Mouse (Mus musculus) midbrain, embryonic 14.5 days (tissue): Measurements from ENCODE around the gene Ifna7. TPM values are rescaled to one million over a fixed set of nuclear protein-coding genes. Genes with fewer than 3 reads are reported as not detected.

Experiments
- ATAC-seq: fragments of 200-750 bp; cut with Nextera tagmentation; 2 replicates; pipeline ENCODE4 v1.8.0; 2017; ENCODE audit warnings: moderate number of reproducible peaks, moderate library complexity; ENCODE audit not compliant: low FRiP score, low TSS enrichment
- DNase-seq: peaks from one replicate; pipeline ENCODE4 v3.0.0-alpha.2; 2015
- H3K27ac ChIP-seq: fragments of 300-500 bp; sonication (generic); replicated peaks from 2 replicates; pipeline ENCODE4 v1.5.1; 2014; ENCODE audit warnings: mild to moderate bottlenecking, low read depth, low read length, moderate library complexity
- H3K27me3 ChIP-seq: fragments of 300-500 bp; sonication (generic); 2 replicates; pipeline ENCODE4 v1.6.1; 2014; ENCODE audit warnings: low read length, control low read depth, mixed read lengths; ENCODE audit not compliant: control insufficient read depth, insufficient read depth
- H3K36me3 ChIP-seq: fragments of 300-500 bp; sonication (generic); 2 replicates; pipeline ENCODE4 v1.6.1; 2014; ENCODE audit warnings: low read length, control low read depth; ENCODE audit not compliant: control insufficient read depth, insufficient read depth
- H3K4me1 ChIP-seq: fragments of 300-500 bp; sonication (generic); 2 replicates; pipeline ENCODE4 v1.6.1; 2014; ENCODE audit warnings: mild to moderate bottlenecking, antibody characterized with exemption, low read length, control low read depth; ENCODE audit not compliant: control insufficient read depth, insufficient read depth
- H3K4me2 ChIP-seq: fragments of 300-500 bp; sonication (generic); 2 replicates; pipeline ENCODE4 v1.6.1; 2014; ENCODE audit warnings: mild to moderate bottlenecking, low read length, moderate library complexity
- H3K4me3 ChIP-seq: fragments of 300-500 bp; sonication (generic); replicated peaks from 2 replicates; pipeline ENCODE4 v1.5.1; 2014; ENCODE audit warnings: low read depth, low read length
- H3K9ac ChIP-seq: fragments of 300-500 bp; sonication (generic); replicated peaks from 2 replicates; pipeline ENCODE4 v1.6.1; 2014; ENCODE audit warnings: mild to moderate bottlenecking, low read length, moderate library complexity
- H3K9me3 ChIP-seq: fragments of 300-500 bp; sonication (generic); 2 replicates; pipeline ENCODE4 v1.6.1; 2016; ENCODE audit warnings: low read length, control low read depth, mixed read lengths; ENCODE audit not compliant: control insufficient read depth
- WGBS: fragments of 180-500 bp; shearing (Covaris S2); extraction: QIAGEN DNeasy Blood & Tissue Kit; methylation state at CpG from one replicate; pipeline ENCODE4 v1.1.7; 2014; 5-methylcytosine and 5-hydroxymethylcytosine counted together
- polyA plus RNA-seq: library from polyadenylated mRNA; unstranded; fragments of >200 nt; fragmentation: Nextera tagmentation; extraction: Ambion mirVana; gene quantifications from 2 replicates; pipeline ENCODE4 v1.2.1, GENCODE M21; 2014

The Ifna7 gene
- polyA plus RNA-seq, 1 experiment from 2014 or later: not detected

DNA sequence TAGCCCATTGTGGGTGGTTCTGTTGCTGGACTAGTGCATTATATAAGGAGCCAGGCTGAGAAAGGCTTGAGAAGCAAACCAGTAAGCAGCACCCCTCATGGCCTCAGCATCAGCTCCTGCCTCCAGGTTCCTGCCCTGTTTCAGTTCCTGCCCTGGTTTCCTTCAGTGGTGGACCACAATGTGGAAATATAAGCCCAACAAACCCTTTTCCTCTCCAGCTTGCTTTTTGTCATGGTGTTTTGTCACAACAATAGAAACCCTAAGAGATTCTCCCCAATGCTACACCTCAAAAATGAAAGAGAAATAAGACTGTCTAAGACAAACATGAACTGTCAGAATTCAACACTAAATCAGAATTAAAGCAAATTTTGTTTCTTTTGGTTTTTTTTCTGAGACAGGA lies 43.2 kb downstream of the Ifna7 start:
- ATAC-seq: no peak
- no peaks in the 10 kb centered on the region for H3K4me1 ChIP-seq

DNA sequence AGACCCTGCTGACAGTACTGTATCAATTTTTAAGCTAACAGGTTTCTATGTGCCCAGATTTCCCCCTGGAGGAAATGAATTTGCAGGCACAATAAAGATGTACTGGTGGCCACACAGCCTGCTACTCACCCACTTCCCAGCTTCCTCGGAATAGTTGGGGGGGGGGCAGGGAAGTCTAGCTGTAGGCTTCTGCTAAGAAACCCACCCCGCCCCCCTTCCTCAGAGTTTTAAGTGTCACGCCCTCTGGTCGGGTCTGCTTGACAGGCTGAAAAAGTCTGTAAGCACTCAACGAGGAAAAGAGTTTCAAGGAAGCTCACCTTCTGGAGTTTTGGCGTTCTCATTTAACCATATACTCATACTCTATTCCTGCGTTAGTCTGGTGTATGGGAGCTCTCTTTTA lies 47.3 kb downstream of the Ifna7 start:
- Histone ChIP-seq H3K27ac (no peak overlapping the region), H3K9me3 (no peaks in the 10 kb centered on the region), H3K4me1 (0 out of 2 replicates have a peak, but pooled peaks cover 3% of the 10 kb centered on the region), H3K27me3 (0 out of 2 replicates have a peak, but pooled peaks cover 3% of the 10 kb centered on the region), H3K4me2 (no peak overlapping the region), H3K4me3 (no peak overlapping the region), H3K36me3 (no peaks in the 10 kb centered on the region), H3K9ac (no peak overlapping the region)
- DNase-seq (no peak), ATAC-seq (no peak)
- 4% methylated on average over 7 of the region's 7 CpGs for WGBS

More for the DNA sequence above, 43.2 kb downstream of the Ifna7 start:
- Histone ChIP-seq H3K4me3 (no peak overlapping the region), H3K4me2 (no peak overlapping the region), H3K27me3 (no peaks in the 10 kb centered on the region), H3K9me3 (no peaks in the 10 kb centered on the region), H3K27ac (no peak overlapping the region), H3K9ac (no peak overlapping the region), H3K36me3 (no peaks in the 10 kb centered on the region)
- no peak for DNase-seq

DNA sequence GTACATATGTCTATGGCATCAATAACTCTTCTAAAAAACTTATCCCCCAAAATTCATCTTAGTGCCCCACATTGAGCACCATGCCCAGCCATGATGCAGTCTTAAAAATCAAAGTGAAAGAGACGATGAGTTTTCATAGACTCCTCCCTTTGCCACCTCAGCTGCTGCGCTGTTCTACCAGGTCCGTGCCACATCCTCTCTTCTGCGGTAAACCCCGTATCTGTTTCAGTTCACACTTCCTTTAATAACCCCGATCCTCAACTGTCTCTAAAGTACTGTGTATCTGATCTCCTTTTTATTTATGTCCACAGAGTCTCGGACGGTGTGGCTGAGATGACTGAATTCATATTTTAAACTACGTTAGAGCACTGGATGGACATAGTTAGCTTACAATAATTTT lies 48.6 kb downstream of the Ifna7 start:
- Histone ChIP-seq H3K4me1 (0 out of 2 replicates have a peak, but pooled peaks cover 6% of the 10 kb centered on the region), H3K27ac (no peak overlapping the region), H3K9ac (no peak overlapping the region), H3K27me3 (0 out of 2 replicates have a peak, but pooled peaks cover 3% of the 10 kb centered on the region), H3K4me3 (no peak overlapping the region), H3K4me2 (no peak overlapping the region), H3K36me3 (no peaks in the 10 kb centered on the region), H3K9me3 (no peaks in the 10 kb centered on the region)
- no peak for DNase-seq
- WGBS: 73% methylated on average over 9 of the region's 9 CpGs
- ATAC-seq: no peak

DNA sequence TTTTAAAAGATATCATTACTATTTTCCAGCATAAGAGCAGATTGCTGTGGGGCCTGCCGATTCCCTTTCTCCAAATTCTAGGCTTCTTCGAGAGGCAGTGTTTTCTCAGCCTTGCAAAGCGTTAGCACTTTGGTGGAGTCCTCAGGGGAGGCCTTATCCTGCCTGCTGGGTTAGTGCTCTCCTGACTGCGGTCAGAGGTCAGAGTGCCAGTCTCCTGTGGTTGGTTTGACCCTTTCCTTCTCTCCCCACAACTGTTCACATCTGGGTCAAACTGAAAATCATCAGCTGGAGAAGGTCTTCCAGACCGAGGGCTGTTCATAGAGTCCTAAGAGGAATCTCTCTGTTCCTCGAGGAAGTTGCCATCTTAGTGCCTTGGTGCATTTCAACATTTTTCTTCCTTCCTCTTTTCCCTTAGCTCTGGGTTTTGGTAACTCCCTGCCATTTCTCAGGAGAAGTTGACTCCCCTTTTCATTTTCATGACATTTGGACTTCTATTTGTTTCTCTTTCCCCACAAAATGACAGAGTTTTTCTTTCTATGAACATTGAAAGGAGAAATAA lies 49.1 kb downstream of the Ifna7 start:
- Histone ChIP-seq H3K4me3 (no peak overlapping the region), H3K27ac (no peak overlapping the region), H3K4me1 (0 out of 2 replicates have a peak, but pooled peaks cover 6% of the 10 kb centered on the region), H3K9me3 (no peaks in the 10 kb centered on the region), H3K27me3 (0 out of 2 replicates have a peak, but pooled peaks cover 3% of the 10 kb centered on the region), H3K4me2 (no peak overlapping the region), H3K9ac (no peak overlapping the region), H3K36me3 (no peaks in the 10 kb centered on the region)
- ATAC-seq (no peak), DNase-seq (no peak)
- WGBS: 65% methylated on average over 6 of the region's 6 CpGs

Other genes starting within 250 kb of the Ifna7 start
- not detected in 2 replicates for gene Ifna14, start 244.4 kb upstream of the Ifna7 start, polyA plus RNA-seq
- gene Ifna9, start 223.8 kb upstream of the Ifna7 start, polyA plus RNA-seq: not detected in 2 replicates
- gene Ifna12, start 212.9 kb upstream of the Ifna7 start, polyA plus RNA-seq: not detected in 2 replicates
- gene C87499, start 181.8 kb upstream of the Ifna7 start, polyA plus RNA-seq: not detected in 2 replicates
- gene Ifna13, start 171.8 kb upstream of the Ifna7 start, polyA plus RNA-seq: not detected in 2 replicates
- gene Ifna16, start 139.3 kb upstream of the Ifna7 start, polyA plus RNA-seq: not detected in 2 replicates
- gene Ifna2, start 132.3 kb upstream of the Ifna7 start, polyA plus RNA-seq: not detected in 2 replicates
- not detected in 2 replicates for gene Ifnab, start 124.9 kb upstream of the Ifna7 start, polyA plus RNA-seq
- gene Gm26566, start 94.4 kb upstream of the Ifna7 start, polyA plus RNA-seq: 1.8 and 2.2 TPM in 2 replicates
- 137 and 177 TPM in 2 replicates for gene Klhl9, start 93.8 kb upstream of the Ifna7 start, polyA plus RNA-seq
- not detected in 2 replicates for gene Gm13271, start 61.4 kb upstream of the Ifna7 start, polyA plus RNA-seq
- gene Gm13283, start 56.1 kb upstream of the Ifna7 start, polyA plus RNA-seq: not detected in 2 replicates
- not detected in 2 replicates for gene Gm13290, start 42.4 kb upstream of the Ifna7 start, polyA plus RNA-seq
- gene Gm13289, start 39.3 kb upstream of the Ifna7 start, polyA plus RNA-seq: not detected in 2 replicates
- not detected in 2 replicates for gene Gm13272, start 36.4 kb upstream of the Ifna7 start, polyA plus RNA-seq
- gene Ifnz, start 34.1 kb upstream of the Ifna7 start, polyA plus RNA-seq: not detected in 2 replicates
- gene Gm13276, start 30.5 kb upstream of the Ifna7 start, polyA plus RNA-seq: not detected in 2 replicates
- not detected in 2 replicates for gene Gm13277, start 27.6 kb upstream of the Ifna7 start, polyA plus RNA-seq
- not detected in 2 replicates for gene Gm13278, start 24.7 kb upstream of the Ifna7 start, polyA plus RNA-seq
- not detected in 2 replicates for gene Gm13275, start 21.7 kb upstream of the Ifna7 start, polyA plus RNA-seq
- gene Gm13279, start 18.8 kb upstream of the Ifna7 start, polyA plus RNA-seq: not detected in 2 replicates
- gene Gm13285, start 16.6 kb upstream of the Ifna7 start, polyA plus RNA-seq: 0.17 TPM in 1 of 2 replicates, not detected in the other
- not detected in 2 replicates for gene Gm13287, start 13.0 kb upstream of the Ifna7 start, polyA plus RNA-seq
- gene Gm13288, start 10.7 kb upstream of the Ifna7 start, polyA plus RNA-seq: 0.08 TPM in 1 of 2 replicates, not detected in the other
- not detected in 2 replicates for gene Ifna11, start 3.7 kb downstream of the Ifna7 start, polyA plus RNA-seq
- gene Ifna6, start 11.2 kb downstream of the Ifna7 start, polyA plus RNA-seq: not detected in 2 replicates
- gene Ifna5, start 19.3 kb downstream of the Ifna7 start, polyA plus RNA-seq: not detected in 2 replicates
- not detected in 2 replicates for gene Ifna4, start 25.6 kb downstream of the Ifna7 start, polyA plus RNA-seq
- not detected in 2 replicates for gene Ifna1, start 33.9 kb downstream of the Ifna7 start, polyA plus RNA-seq
- not detected in 2 replicates for gene Ifne, start 64.0 kb downstream of the Ifna7 start, polyA plus RNA-seq